Mouse (Mus musculus) left cerebral cortex, postnatal 4 days (tissue): ENCODE data around the gene Prpsap2. TPM values are rescaled to one million over a fixed set of nuclear protein-coding genes. Genes with fewer than 3 reads are reported as not detected.

Experiments used
- DNase-seq: peaks from one replicate; pipeline ENCODE4 v3.0.0-alpha.2; 2022
- intact Hi-C: fragments of 180-260 bp; cut with DNase I; formaldehyde crosslinking; loops from one replicate; pipeline ENCODE4 v1.15.1; 2025
- total RNA-seq, 2 experiments: library from RNA; stranded (reverse); gene quantifications; 2 replicates each; pipeline ENCODE4 v1.2.3; 2021

Gene Prpsap2
- total RNA-seq, 2 experiments from 2014 or later: 47.0 to 47.7 TPM

- no peak for DNase-seq
- intact Hi-C loops: loop anchor here (10.0 kb wide), 1 partner anchor 525 kb away; no protein-coding TSS in a partner anchor
Measured at GRCm38 (mm10) chr11:61719387-61719786, 42.5 kb downstream of the Prpsap2 start.

GRCm38 (mm10) chr11:61717990-61718389 lies 43.9 kb downstream of the Prpsap2 start:
- intact Hi-C loops: loop anchor here (10.0 kb wide), 1 partner anchor 523 kb away; no protein-coding TSS in a partner anchor
- DNase-seq: no peak

- DNase-seq: peak; percentile 36
- intact Hi-C loops: loop anchor here (10.0 kb wide), 1 partner anchor 520 kb away; no protein-coding TSS in a partner anchor
Measured at GRCm38 (mm10) chr11:61715130-61715529, 46.8 kb downstream of the Prpsap2 start.

GRCm38 (mm10) chr11:61714346-61715117 lies 47.4 kb downstream of the Prpsap2 start:
- intact Hi-C loops: loop anchor here (1.0 to 10.0 kb wide), 2 partner anchors 303 to 520 kb away; no protein-coding TSS in a partner anchor
- DNase-seq: peak; percentile 66

GRCm38 (mm10) chr11:61713157-61713855 lies 48.6 kb downstream of the Prpsap2 start:
- intact Hi-C loops: loop anchor here (10.0 kb wide), 1 partner anchor 519 kb away; no protein-coding TSS in a partner anchor
- no peak for DNase-seq

GRCm38 (mm10) chr11:61708928-61709327 lies 53.0 kb downstream of the Prpsap2 start:
- intact Hi-C loops: no loop called here
- DNase-seq: no peak

GRCm38 (mm10) chr11:61706232-61706631 lies 55.7 kb downstream of the Prpsap2 start:
- DNase-seq: no peak
- intact Hi-C loops: no loop called here

GRCm38 (mm10) chr11:61705581-61705980 lies 56.3 kb downstream of the Prpsap2 start:
- no peak for DNase-seq
- intact Hi-C loops: no loop called here

- intact Hi-C loops: no loop called here
- no peak for DNase-seq
Measured at GRCm38 (mm10) chr11:61702494-61702893, 59.4 kb downstream of the Prpsap2 start.

GRCm38 (mm10) chr11:61701696-61702095 lies 60.2 kb downstream of the Prpsap2 start:
- DNase-seq: no peak
- intact Hi-C loops: no loop called here

GRCm38 (mm10) chr11:61699933-61700332 lies 62.0 kb downstream of the Prpsap2 start:
- intact Hi-C loops: no loop called here
- DNase-seq: peak; percentile 76

- intact Hi-C loops: no loop called here
- no peak for DNase-seq
Measured at GRCm38 (mm10) chr11:61699460-61699859, 62.4 kb downstream of the Prpsap2 start.

- intact Hi-C loops: no loop called here
- DNase-seq: no peak
Measured at GRCm38 (mm10) chr11:61698852-61699251, 63.0 kb downstream of the Prpsap2 start.

- DNase-seq: peak; percentile 66
- intact Hi-C loops: no loop called here
Measured at GRCm38 (mm10) chr11:61692996-61693395, 68.9 kb downstream of the Prpsap2 start.

GRCm38 (mm10) chr11:61687595-61687994 lies 74.3 kb downstream of the Prpsap2 start:
- no peak for DNase-seq
- intact Hi-C loops: no loop called here

- intact Hi-C loops: no loop called here
- DNase-seq: no peak
Measured at GRCm38 (mm10) chr11:61686906-61687453, 74.9 kb downstream of the Prpsap2 start.

- DNase-seq: no peak
- intact Hi-C loops: no loop called here
Measured at GRCm38 (mm10) chr11:61686141-61686540, 75.7 kb downstream of the Prpsap2 start.

GRCm38 (mm10) chr11:61685119-61685725 lies 76.7 kb downstream of the Prpsap2 start:
- intact Hi-C loops: no loop called here
- DNase-seq: no peak

GRCm38 (mm10) chr11:61683907-61684731 lies 77.8 kb downstream of the Prpsap2 start, which contains the start of gene Fam83g:
Gene Fam83g (plus strand): TSS chr11:61684091.
- no peak for DNase-seq
- intact Hi-C loops: no loop called here
